Mouse (Mus musculus): ENCODE measurements around the gene Eps8.

DNA sequence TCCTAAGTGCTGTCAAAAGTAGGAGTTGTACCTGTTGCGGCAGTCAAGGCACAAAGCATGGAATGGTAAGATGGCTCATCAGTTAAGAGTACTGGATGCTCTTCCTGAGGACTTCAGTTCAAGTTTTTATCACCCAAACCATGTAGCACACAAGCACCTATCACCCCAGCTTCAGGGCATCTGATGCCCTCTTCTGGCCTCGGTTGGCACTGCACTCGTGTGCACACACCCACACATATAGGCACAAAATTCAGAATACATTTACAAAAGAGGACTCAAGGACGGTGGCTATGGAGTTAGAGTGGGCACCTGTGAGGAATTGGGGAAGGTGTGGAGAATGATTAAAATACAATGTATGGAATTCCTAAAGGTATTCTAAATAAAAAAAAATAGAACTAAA, 185.1 kb downstream of the Eps8 start:
- TF ChIP-seq POLR2A (IDR thresholded peaks at IDR 0.05; ENCODE audit: extremely low read depth, insufficient read depth, low read length) (no peak), CTCF (IDR thresholded peaks at IDR 0.05; ENCODE audit: extremely low read depth, insufficient read depth, low read length) (no peak)

Data from cortical plate, adult 2 months (tissue).